Mouse (Mus musculus) intestine, embryonic 16.5 days (tissue): ENCODE results near the gene Ctla4. TPM values are rescaled to one million over a fixed set of nuclear protein-coding genes. Genes with fewer than 3 reads are reported as not detected.

Experiments
- ATAC-seq: fragments of 200-750 bp; cut with Nextera tagmentation; 2 replicates; pipeline ENCODE4 v1.8.0; 2017; ENCODE audit warnings: moderate TSS enrichment, moderate library complexity
- H3K27ac ChIP-seq: fragments of 300-500 bp; sonication (generic); 2 replicates; pipeline ENCODE4 v1.5.1; 2014; ENCODE audit warnings: mild to moderate bottlenecking, low read length
- H3K27me3 ChIP-seq: fragments of 300-500 bp; sonication (generic); replicated peaks from 2 replicates; pipeline ENCODE4 v1.6.1; 2014; ENCODE audit warnings: low read length, control low read depth, mixed read lengths; ENCODE audit not compliant: control insufficient read depth, insufficient read depth
- H3K36me3 ChIP-seq: fragments of 300-500 bp; sonication (generic); 2 replicates; pipeline ENCODE4 v1.6.1; 2014; ENCODE audit warnings: low read length, control low read depth; ENCODE audit not compliant: control insufficient read depth, insufficient read depth
- H3K4me1 ChIP-seq: fragments of 300-500 bp; sonication (generic); 2 replicates; pipeline ENCODE4 v1.6.1; 2014; ENCODE audit warnings: low read length, control low read depth, mixed read lengths; ENCODE audit not compliant: control insufficient read depth, insufficient read depth
- H3K4me2 ChIP-seq: fragments of 300-500 bp; sonication (generic); 2 replicates; pipeline ENCODE4 v1.6.1; 2014; ENCODE audit warnings: low read depth, low read length, control low read depth
- H3K4me3 ChIP-seq: fragments of 300-500 bp; sonication (generic); 2 replicates; pipeline ENCODE4 v1.5.1; 2014; ENCODE audit warnings: mild to moderate bottlenecking, low read length
- H3K9ac ChIP-seq: fragments of 300-500 bp; sonication (generic); 2 replicates; pipeline ENCODE4 v1.6.1; 2014; ENCODE audit warnings: low read depth, low read length
- H3K9me3 ChIP-seq: fragments of 300-500 bp; sonication (generic); 2 replicates; pipeline ENCODE4 v1.6.1; 2016; ENCODE audit warnings: low read length, control low read depth; ENCODE audit not compliant: control insufficient read depth
- WGBS: fragments of 180-500 bp; shearing (Covaris S2); extraction: QIAGEN DNeasy Blood & Tissue Kit; methylation state at CpG from one replicate; pipeline ENCODE4 v1.1.7; 2014; 5-methylcytosine and 5-hydroxymethylcytosine counted together
- polyA plus RNA-seq: library from polyadenylated mRNA; unstranded; fragments of >200 nt; fragmentation: Nextera tagmentation; extraction: Ambion mirVana; gene quantifications from 2 replicates; pipeline ENCODE4 v1.2.1, GENCODE M21; 2015

Ctla4 gene
- polyA plus RNA-seq, 1 experiment from 2014 or later = not detected

DNA sequence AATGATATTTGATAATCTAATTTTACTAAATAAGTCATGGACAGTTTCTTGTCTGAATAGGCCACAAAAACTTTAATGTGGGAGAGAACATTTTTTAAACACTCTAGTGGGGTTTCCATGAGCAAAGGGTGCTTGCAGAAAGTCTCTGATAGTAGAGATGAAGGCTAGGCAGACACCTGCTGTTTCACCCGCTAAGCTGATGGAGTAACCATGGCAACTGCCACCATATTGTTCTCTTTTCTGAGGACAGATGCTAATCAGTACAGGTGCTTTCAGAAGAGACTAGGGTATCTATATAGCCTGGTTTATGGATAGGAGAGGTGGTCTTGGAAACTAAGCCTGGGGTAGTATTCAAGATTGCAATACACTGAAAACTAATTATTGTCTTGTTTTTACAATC, 24.0 kb downstream of the Ctla4 start:
- no peak overlapping the region for H3K9ac ChIP-seq
- no peak for ATAC-seq
- no peaks in the 10 kb centered on the region for H3K27me3 ChIP-seq
- no peak overlapping the region for H3K4me3 ChIP-seq
- H3K36me3 ChIP-seq = no peaks in the 10 kb centered on the region
- no peak overlapping the region for H3K27ac ChIP-seq
- H3K9me3 ChIP-seq = no peaks in the 10 kb centered on the region
- no peaks in the 10 kb centered on the region for H3K4me1 ChIP-seq
- 57% methylated on average over 1 of the region's 1 CpGs for whole genome bisulfite sequencing
- no peak overlapping the region for H3K4me2 ChIP-seq

DNA sequence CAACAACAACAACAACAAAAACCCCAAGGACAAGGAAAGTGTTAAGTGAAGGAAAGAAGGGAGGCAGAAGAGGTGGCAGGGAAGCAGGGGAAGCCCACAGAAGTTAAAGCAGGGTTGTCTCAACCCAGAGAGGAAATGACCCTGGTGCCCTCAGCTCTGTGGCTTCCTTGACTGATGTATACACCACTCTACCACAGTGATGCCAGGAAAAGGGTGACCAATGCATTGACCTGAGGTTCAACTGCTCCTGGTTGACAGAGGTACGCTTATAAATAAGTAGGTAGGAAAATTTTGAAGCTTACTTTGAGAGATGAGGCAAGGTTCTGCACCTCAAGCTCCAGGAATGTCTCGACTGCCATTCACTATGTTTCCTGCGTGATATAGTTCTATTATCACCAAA, 24.8 kb downstream of the Ctla4 start:
- no peak for ATAC-seq
- H3K27me3 ChIP-seq = no peaks in the 10 kb centered on the region
- no peaks in the 10 kb centered on the region for H3K36me3 ChIP-seq
- no peaks in the 10 kb centered on the region for H3K9me3 ChIP-seq
- no peak overlapping the region for H3K27ac ChIP-seq
- H3K9ac ChIP-seq = no peak overlapping the region
- no peak overlapping the region for H3K4me3 ChIP-seq
- no peak overlapping the region for H3K4me2 ChIP-seq
- H3K4me1 ChIP-seq = no peaks in the 10 kb centered on the region
- 82% methylated on average over 3 of the region's 3 CpGs for WGBS

DNA sequence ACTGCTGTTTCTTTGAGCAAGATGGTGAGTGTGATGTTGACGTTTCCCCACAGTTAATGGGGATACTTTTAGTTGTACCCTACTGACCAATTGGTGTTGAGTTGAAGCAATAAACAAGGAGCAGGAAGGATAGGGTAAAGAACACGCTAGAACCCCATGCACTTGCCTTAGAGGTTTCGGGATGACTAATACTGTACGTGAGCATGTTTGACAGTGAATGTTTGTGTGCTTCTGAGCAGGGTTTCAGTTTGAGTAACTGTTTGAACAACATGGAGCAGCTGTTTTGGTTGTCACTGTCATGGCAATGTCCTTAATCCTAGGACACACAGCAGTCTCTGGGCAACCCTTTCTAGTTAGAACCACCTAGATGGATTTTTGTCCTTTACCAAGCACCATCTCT, 26.5 kb downstream of the Ctla4 start:
- Histone ChIP-seq H3K9me3 (no peaks in the 10 kb centered on the region), H3K27me3 (no peaks in the 10 kb centered on the region), H3K4me3 (no peak overlapping the region), H3K9ac (no peak overlapping the region), H3K27ac (no peak overlapping the region), H3K36me3 (no peaks in the 10 kb centered on the region), H3K4me1 (no peaks in the 10 kb centered on the region), H3K4me2 (no peak overlapping the region)
- WGBS = 83% methylated on average over 4 of the region's 4 CpGs
- no peak for ATAC-seq

DNA sequence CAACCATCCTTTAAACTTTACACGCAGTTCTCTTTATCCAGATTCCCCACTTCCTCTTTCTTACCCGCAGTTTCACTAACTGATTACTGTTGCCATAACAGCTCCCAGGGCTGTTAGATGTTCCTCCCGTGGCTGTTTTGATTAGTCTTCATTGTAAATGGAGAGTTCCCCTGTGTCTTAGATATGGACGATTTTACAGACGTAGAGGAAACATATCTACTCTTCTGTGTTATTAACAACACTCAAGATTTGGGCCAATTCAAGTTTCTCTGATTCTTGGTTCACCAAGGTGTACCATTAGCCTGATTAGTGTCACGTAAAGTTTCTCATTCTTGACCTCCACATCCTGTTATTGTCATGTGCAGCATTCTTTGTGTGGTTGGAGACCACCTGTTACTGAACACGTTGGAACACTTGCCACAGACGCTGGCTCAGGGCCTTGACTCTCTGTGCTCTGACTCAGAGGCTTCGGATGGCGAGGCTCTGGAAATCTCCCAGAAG, 29.5 kb downstream of the Ctla4 start:
- H3K4me2 ChIP-seq = no peak overlapping the region
- H3K27me3 ChIP-seq = no peaks in the 10 kb centered on the region
- no peak for ATAC-seq
- H3K4me1 ChIP-seq = no peaks in the 10 kb centered on the region; the same call in 1 of the 2 replicates
- WGBS = 43% methylated on average over 10 of the region's 10 CpGs
- H3K9ac ChIP-seq = no peak overlapping the region
- H3K9me3 ChIP-seq = no peaks in the 10 kb centered on the region
- H3K4me3 ChIP-seq = no peak overlapping the region
- no peaks in the 10 kb centered on the region for H3K36me3 ChIP-seq
- H3K27ac ChIP-seq = no peak overlapping the region

DNA sequence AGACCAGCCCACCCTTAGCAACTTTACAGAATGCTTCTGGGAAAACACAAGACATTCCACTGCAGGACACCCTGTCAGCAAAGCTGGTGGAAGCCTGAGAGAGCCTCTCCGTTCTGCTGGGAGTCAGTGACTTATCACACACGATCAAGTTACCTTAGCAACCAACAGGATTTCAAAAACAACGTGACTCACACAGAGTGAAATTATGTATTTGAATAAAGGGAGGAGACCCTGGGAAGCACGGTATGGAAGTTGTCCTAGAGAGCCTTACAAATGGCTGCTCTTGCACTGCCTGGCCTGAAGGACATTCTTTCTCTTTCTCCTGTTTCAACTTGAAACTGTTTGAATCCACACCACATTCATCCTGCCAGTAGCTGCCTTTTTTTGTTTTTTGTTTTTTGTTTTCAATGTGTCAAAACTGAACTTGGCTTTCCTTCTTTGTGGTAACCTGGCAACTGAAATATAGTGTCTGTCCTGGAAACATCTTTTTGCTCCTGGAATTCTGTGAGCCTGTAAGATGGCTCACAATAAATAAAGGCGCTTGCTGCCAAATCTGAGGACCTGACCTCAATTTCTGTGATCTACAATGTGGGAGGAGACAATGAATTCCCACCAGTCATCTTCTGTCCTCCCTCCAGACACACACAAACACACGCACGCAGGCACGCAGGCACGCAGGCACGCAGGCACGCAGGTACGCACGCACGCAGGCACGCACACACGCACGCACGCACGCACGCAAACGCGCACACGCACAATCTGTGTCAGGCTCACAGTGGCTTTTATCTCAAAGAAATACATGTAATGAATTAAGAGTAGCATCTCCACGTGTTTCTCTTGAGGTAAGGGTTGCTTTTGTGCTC, 33.9 kb downstream of the Ctla4 start:
- ATAC-seq = peak; percentile 77
- Histone ChIP-seq H3K4me2 (no peak overlapping the region), H3K9ac (no peak overlapping the region), H3K27ac (no peak overlapping the region), H3K9me3 (no peaks in the 10 kb centered on the region), H3K4me3 (no peak overlapping the region), H3K27me3 (no peaks in the 10 kb centered on the region), H3K36me3 (no peaks in the 10 kb centered on the region), H3K4me1 (no peaks in the 10 kb centered on the region; the same call in 1 of the 2 replicates)
- WGBS = 71% methylated on average over 24 of the region's 24 CpGs

DNA sequence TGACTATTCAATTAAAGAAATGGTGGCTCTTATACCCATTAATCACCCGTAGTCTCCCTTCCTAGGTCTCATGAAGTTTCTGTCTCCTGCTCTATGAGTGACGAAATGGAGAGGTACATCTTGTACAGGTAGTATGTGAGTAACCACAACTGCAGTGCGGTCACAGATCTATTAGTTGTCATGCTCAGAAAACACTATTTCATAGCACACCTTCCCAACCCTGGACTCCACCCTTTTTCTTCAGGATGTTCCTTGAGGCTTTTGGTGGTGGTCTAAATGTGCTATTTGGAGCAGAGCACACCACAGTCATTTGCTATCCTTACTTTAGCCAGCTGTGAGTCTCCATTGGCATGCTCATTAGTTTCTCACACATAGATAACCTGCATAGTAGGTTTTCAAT, 42.2 kb downstream of the Ctla4 start:
- no peak for ATAC-seq
- 94% methylated on average over 3 of the region's 3 CpGs for WGBS
- Histone ChIP-seq H3K9ac (no peak overlapping the region), H3K4me2 (no peak overlapping the region), H3K4me3 (no peak overlapping the region), H3K9me3 (no peaks in the 10 kb centered on the region), H3K4me1 (no peaks in the 10 kb centered on the region), H3K36me3 (no peaks in the 10 kb centered on the region), H3K27me3 (no peaks in the 10 kb centered on the region), H3K27ac (no peak overlapping the region)

DNA sequence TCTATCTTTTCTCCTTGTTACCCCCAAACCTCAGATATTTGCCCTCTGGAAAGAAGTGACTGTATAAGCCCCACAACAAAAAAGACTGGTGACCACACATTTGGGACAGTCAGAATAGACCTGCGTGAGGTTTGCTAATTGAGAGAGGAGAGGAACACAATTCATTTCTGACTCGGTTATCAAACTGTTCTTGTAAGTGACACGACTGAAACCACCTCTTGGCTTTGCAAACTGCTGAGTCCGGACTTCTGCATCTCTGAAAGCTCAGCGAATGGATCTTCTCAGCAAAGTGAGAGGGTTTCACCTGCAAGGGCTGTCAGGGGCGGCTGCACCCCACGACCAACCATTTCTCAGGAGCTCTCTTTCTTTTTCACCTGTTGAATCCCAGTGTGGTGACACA, 43.6 kb downstream of the Ctla4 start:
- Histone ChIP-seq H3K4me2 (no peak overlapping the region), H3K9me3 (no peaks in the 10 kb centered on the region), H3K4me3 (no peak overlapping the region), H3K36me3 (no peaks in the 10 kb centered on the region), H3K27ac (no peak overlapping the region), H3K27me3 (no peaks in the 10 kb centered on the region), H3K9ac (no peak overlapping the region), H3K4me1 (no peaks in the 10 kb centered on the region)
- ATAC-seq = no peak
- WGBS = 89% methylated on average over 7 of the region's 7 CpGs

DNA sequence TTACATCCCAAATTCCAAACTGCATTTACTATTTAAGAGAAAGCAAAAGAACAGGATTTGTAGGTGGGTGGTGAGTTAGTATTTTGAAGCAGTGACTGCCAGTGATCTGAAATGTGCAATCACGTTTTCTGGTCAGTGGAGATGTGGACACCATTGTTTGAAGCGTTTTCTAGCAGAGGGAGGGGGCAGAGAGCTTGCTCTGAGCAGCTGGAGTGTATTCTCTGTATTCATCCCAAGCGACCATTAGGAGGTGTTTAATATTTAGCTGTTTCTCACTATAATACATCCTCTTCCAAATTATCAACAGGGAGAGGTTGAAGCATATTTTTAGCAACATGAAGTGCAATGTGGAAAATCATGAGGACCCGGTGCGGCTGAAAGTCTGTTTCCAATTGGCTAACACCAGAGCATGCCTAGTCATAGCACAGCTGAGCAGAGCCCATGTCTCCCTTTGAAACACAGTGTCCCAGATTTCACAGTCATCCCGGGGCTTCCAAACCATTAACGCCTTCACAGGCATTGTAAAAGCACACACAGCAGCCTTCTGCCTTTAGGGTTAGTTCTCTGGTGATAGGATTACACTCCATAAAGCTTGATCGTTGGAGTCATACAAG, 49.3 kb downstream of the Ctla4 start:
- no peak overlapping the region for H3K4me3 ChIP-seq
- WGBS = 50% methylated on average over 8 of the region's 8 CpGs
- no peak overlapping the region for H3K27ac ChIP-seq
- H3K36me3 ChIP-seq = no peaks in the 10 kb centered on the region
- no peak for ATAC-seq
- H3K4me2 ChIP-seq = no peak overlapping the region
- no peaks in the 10 kb centered on the region for H3K27me3 ChIP-seq
- H3K9ac ChIP-seq = no peak overlapping the region
- H3K4me1 ChIP-seq = no peaks in the 10 kb centered on the region
- no peaks in the 10 kb centered on the region for H3K9me3 ChIP-seq

DNA sequence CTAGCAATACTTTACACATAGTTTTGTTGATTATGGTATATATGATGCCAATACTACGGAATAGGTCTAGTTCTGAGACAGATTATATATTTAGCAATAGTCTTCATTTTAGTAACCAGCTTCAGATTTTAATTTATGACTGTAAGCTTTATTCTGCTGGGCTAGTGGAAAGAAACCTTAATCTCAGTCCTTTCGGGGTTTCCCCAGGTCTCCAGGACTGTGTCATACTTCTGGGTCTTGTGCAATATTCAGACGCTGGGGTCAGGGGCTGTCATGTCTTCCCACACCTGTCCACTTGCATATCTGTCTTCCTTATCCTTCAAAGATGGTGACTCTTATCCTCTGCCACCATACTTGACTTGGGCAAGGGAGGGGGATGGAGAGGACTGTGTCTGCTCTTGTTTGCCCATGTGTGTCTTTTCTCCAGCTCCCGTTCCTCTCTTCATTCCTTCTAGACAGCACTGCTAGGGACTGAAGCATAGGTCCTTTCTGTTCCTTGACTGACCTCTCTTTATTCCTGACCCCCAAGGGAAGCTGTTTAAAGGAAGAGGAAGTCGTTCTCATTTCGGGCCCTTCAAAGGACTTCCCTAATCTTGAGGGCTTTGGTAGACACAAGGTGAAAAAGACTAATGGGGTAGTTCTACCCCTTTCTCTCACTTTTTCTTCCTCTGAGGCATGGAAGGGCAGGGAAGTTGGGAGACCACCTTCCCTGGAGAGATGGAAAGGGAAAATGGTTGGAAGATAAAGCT, 50.3 kb downstream of the Ctla4 start:
- no peak overlapping the region for H3K27ac ChIP-seq
- no peaks in the 10 kb centered on the region for H3K4me1 ChIP-seq
- ATAC-seq = no peak
- no peak overlapping the region for H3K4me3 ChIP-seq
- no peaks in the 10 kb centered on the region for H3K27me3 ChIP-seq
- H3K36me3 ChIP-seq = no peaks in the 10 kb centered on the region
- 77% methylated on average over 6 of the region's 6 CpGs for WGBS
- H3K9me3 ChIP-seq = no peaks in the 10 kb centered on the region
- H3K4me2 ChIP-seq = no peak overlapping the region
- no peak overlapping the region for H3K9ac ChIP-seq
